Mouse (Mus musculus) lung, adult 18-20 months (tissue): ENCODE measurements around the gene Phospho2.
A peak's percentile ranks its signal among the peaks of the same experiment; 100 is the strongest.
"Not testable (repeated sequence)": the region's sequence is repeated elsewhere in the genome, so short reads cannot be mapped to it uniquely, and the experiment has no call there.

ENCODE experiments used
- DNase-seq, 2 experiments: peaks; one replicate each; pipeline ENCODE4 v3.0.0; 2022; ENCODE audit warnings: mixed read lengths in 2 of 2

Phospho2 gene

GRCm38 (mm10) chr2:69789429-69790069 lies at the start of gene Phospho2, which contains the start of gene Ccdc173:
Phospho2 (plus strand) TSS chr2:69789623.
Ccdc173 (minus strand) TSS chr2:69789575.
- peak; percentile 98 to 99 for DNase-seq

GRCm38 (mm10) chr2:69745091-69745490 lies 44.3 kb upstream of the Phospho2 start:
- no peak for DNase-seq

- no peak for DNase-seq
Observed at GRCm38 (mm10) chr2:69760980-69761379, 28.4 kb upstream of the Phospho2 start.

- DNase-seq = no peak
Observed at GRCm38 (mm10) chr2:69763340-69763739, 26.1 kb upstream of the Phospho2 start.

GRCm38 (mm10) chr2:69764716-69765115 lies 24.7 kb upstream of the Phospho2 start:
- DNase-seq = no peak

- DNase-seq = no peak
Observed at GRCm38 (mm10) chr2:69773331-69773730, 16.1 kb upstream of the Phospho2 start.

- DNase-seq = no peak
Observed at GRCm38 (mm10) chr2:69777985-69778835, 11.2 kb upstream of the Phospho2 start.

GRCm38 (mm10) chr2:69778836-69779177 lies 10.6 kb upstream of the Phospho2 start:
- peak in 1 of 2 experiments; percentile 10 for DNase-seq

- no peak for DNase-seq
Observed at GRCm38 (mm10) chr2:69788974-69789373, 449 bp upstream of the Phospho2 start.

GRCm38 (mm10) chr2:69790285-69790684 lies 862 bp downstream of the Phospho2 start:
- peak; percentile 86 to 90 for DNase-seq

- DNase-seq = no peak
Observed at GRCm38 (mm10) chr2:69790722-69791121, 1.3 kb downstream of the Phospho2 start.

- peak; percentile 68 to 76 for DNase-seq
Observed at GRCm38 (mm10) chr2:69802911-69803312, 13.5 kb downstream of the Phospho2 start.

GRCm38 (mm10) chr2:69803756-69804155 lies 14.3 kb downstream of the Phospho2 start:
- DNase-seq = no peak

- not testable (repeated sequence) for DNase-seq
Observed at GRCm38 (mm10) chr2:69804663-69805062, 15.2 kb downstream of the Phospho2 start.

- DNase-seq = no peak
Observed at GRCm38 (mm10) chr2:69810169-69810568, 20.7 kb downstream of the Phospho2 start.

- not testable (repeated sequence) for DNase-seq
Observed at GRCm38 (mm10) chr2:69811349-69811748, 21.9 kb downstream of the Phospho2 start.

GRCm38 (mm10) chr2:69816575-69816974 lies 27.2 kb downstream of the Phospho2 start:
- no peak for DNase-seq

- DNase-seq = no peak
Observed at GRCm38 (mm10) chr2:69818350-69819085, 29.1 kb downstream of the Phospho2 start.

- no peak for DNase-seq
Observed at GRCm38 (mm10) chr2:69820201-69820600, 30.8 kb downstream of the Phospho2 start.

- DNase-seq = peak in 1 of 2 experiments; percentile 12
Observed at GRCm38 (mm10) chr2:69821711-69822110, 32.3 kb downstream of the Phospho2 start, which contains the start of gene Klhl23. Klhl23 (plus strand) TSS chr2:69821944.

GRCm38 (mm10) chr2:69822361-69823128 lies 33.1 kb downstream of the Phospho2 start:
- DNase-seq = peak; percentile 9 to 11

GRCm38 (mm10) chr2:69823129-69823677 lies 33.8 kb downstream of the Phospho2 start:
- DNase-seq = peak in 1 of 2 experiments; percentile 3
